Mouse (Mus musculus) WW6 (cell line): ENCODE data around the gene Wbp11.
A peak's percentile ranks its signal among the peaks of the same experiment; 100 is the strongest.

Experiments
- DNase-seq: peaks from one replicate; pipeline ENCODE4 v3.0.0-alpha.2; 2013; ENCODE audit warnings: low read depth, low spot score

Wbp11 gene

DNA sequence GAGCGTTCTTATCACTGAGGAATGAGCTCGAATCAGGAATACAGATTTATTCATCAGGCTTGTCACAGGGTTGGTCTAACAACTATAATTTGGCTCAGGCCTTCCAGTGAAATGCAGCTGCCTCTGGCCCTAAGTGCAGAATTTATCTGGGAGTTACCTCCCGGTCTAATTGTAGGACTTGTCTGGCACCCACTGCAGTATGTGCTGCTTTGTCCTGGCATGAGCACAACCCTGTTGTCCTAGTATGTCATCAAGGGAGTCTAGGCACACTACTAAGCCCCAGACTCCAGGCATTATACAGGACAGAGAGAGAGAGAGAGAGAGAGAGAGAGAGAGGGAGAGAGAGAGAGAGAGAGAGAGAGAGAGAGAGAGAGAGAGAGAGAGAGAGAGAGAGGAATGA is 9.3 kb upstream of the Wbp11 start:
- no peak for DNase-seq

DNA sequence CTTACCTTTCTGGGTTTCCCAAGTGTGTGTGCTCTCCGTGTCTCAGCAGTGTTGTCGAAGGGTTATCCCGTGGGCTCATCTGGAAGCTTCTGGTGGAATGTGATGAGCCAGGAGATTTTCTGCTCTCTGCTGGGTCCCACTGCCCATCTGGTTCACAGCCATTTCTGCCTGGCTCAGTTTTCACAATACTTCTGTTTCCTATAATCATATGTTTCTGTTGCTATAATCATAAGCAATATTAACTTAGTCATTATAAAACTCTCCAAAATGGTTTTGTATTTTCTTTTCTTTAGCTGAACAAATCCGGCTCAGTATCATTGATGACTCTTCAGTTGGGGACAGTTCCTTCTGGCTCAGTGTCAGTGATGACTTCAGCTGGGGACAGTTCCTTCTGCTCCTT is 7.3 kb upstream of the Wbp11 start, which contains the start of gene Smco3:
TSS of gene Smco3 (minus strand) at position 101 of the 400 bp plus-strand sequence.
- DNase-seq, result no peak

DNA sequence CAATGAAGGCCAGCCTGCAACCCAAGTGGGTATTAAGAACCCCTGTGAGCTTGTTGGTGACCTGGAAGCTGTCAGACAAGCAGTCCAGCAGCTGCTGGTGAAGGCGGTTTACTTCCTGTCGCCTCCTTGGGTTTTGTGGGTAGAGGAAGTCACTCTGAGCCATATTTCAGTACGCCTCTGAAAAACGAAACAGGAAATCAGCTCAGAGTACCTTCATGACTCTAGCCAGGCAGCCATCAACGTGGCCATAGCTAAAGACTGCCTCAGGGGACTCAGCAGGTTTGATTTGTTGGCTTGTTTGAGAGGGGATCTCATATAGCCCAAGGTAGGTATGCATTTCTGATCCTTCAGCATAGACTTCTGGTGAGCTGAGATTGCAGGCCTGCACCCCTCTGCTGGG is 3.7 kb upstream of the Wbp11 start:
- no peak for DNase-seq

DNA sequence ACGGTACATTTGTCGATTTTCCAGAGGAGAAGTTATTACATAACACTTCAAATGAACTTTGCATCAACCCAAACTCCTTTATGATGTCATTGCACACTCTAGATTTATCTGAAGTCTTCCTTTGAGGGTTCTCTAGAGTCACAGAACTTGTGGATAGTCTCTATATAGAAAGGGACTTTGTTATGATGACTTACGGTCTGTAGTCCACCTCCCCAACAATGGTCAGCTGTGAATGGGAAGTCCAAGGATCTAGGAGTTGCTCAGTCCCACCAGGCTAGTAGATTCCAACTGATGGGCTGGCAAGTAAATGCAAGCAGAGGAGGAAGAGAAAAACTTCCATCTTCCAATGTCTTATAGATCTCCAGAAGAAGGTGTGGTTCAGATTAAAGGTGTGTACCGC is 648 bp upstream of the Wbp11 start:
- no peak for DNase-seq

DNA sequence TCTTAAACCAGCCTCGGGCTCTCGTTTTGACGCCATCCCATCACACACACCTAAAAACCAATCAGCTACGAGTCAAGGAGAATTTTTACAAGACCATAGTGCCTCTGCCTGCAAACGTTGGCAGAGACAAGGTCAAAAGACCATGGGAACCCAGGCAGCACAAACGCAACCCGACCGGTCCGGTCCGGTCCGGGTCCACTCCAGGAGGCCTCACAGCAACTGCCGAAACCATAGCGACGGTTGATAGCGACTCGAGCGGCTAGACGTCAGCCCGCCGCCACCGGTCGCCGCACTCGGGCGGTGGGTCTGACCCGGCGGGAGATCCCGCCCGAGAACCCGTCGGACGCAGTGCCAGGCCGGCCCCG is 535 bp downstream of the Wbp11 start, which contains the start of gene BC049715:
TSS of gene BC049715 (plus strand) at position 111 of the 365 bp plus-strand sequence.
- DNase-seq, result no peak

DNA sequence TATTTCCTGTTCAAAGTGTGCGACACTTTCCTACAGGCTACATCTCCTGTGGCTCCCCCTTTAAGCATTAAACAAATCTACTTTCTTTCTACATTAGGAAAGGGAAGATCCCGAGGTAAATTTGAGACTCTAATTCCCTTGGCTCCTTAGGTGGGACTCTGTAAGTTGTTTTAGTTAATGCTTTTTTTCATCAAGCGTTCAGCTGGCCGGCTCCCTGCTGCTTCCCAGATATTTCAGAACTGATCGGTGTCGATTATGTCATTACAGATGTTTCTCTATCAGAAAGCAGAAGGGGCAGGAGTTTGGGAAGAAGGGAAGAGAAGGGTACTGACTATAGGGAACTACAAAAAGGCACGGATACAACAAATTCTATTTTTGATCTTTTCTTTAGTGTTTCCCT is 917 bp downstream of the Wbp11 start:
- no peak for DNase-seq

DNA sequence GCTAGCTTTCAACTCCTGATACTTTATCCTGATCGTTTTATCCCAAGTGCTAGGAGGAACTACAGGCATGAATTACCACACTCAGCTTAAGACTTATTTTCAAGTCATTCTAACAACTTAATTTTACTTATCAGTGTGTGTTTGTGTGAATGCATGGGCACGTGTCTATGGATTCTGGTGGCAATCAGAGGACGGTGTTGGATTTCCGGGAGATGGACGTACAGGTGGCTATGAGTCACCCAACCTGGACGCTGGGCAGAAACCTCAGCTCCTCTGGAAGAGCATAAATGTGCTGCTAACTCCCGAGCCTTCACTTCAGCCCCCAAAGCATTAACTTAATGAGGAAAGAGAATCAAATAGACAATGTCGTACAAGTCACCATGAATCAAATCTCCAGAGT is 3.0 kb downstream of the Wbp11 start:
- no peak for DNase-seq

DNA sequence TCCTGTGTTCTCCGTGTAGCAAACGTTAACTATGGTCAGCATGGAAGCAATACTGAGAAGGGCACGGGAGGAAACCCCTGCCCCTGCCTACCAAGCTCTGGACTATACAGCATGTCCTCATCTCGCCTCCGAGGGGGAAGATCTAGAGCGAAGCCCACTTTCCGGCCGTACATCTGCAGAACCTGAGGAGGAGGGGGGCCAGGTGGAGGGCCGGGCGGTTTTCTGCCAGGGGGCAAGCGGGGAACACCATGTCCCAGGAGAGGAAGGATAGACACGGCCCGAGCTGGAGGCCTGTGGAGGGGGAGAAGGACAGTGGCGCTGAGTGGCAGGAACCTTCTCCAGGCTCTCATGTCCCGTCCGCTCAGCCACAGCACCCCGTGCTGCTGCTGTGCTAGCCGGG is 6.9 kb downstream of the Wbp11 start:
- no peak for DNase-seq

DNA sequence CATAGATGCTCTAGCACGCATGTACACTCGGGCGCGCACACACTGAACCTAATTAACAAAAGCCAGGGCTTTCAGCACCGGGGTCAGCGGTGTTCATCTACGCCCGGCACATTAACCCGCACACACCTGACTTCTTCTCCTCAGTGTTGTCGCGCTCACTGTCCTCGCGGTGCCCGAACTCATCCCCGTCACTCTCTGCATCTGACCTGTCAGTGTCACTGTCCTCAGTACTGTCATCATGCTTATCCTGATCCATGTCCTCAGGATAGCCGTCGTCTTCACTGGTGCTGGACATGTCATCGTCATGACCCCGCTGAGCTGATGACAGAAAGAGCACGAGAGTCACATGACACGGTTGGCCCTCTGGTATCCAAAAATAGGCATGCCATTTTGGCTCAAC is 7.7 kb downstream of the Wbp11 start:
- DNase-seq, result no peak

DNA sequence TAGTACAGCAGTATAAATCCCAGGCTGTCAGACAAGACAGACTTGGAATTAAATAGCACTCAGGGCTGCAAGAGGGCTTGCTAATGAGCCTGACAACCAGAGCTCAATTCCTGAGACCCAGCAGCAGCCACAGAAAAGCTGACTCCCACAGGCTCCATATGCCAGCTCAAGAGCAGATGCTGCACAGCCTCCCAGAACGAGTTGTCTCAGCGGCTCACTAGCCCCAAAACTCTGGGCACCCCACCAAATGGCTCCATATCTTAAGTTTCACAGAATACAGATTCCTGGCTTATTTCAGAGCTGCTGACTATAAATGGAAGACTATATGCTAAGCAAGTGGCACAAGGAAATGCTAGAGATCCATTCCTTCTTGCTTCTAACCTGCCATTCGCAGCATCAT is 10.5 kb downstream of the Wbp11 start:
- DNase-seq, result no peak

DNA sequence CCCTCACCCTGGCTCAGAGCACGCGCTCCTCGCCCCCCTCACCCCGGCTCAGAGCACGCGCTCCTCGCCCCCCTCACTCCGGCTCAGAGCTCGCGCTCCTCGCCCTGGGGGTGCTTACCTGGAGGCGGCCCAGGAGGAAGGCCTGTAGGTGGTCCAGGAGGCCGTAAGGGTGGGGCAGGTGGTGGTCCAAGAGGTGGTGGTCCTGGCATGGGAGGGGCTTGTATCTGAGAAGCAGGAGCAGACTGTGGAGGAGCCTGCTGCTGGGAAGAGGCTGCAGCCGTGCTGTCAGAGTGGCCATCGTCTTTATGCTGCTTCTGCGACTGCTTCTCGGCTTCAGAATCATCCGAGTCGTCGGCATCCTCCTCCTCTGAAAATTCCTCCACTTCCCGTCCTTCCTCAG is 11.2 kb downstream of the Wbp11 start:
- DNase-seq, result no peak

DNA sequence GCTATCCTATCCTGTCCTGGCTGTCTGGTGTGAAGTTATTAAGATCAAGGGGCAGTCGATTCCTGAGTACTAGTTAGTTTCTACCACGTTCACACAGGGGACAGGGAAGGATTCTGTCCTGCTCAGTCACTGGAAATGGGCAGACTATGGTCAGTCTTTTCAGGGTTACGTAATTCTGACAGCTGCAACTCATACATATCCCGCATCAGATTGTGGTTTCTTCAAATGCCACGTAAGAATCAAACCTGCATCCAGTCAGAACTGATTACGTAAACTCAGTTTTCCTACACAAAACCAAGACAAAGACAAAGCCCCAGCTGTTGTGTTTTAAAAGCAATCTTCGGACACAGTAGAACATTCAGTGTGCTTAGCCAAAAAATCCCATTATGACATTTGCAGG is 12.7 kb downstream of the Wbp11 start:
- DNase-seq, result no peak

DNA sequence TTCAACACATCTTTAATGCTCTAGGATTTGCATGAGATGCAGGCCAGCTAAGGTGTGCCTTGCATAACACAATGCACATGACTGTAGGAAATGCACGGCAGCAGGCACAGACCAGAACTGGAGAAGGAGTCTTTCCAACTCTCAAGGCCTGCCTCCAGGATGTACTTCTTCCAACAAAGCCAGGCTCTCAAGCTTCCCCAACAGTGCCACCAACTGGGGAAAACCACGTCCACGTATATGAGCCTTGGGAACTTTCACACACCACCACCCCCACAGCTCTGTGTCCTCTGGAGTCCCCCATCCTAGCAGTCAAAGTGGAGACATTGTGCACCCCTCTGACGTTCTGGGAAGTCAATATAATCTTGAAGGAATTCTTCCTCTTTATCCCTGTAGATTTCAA is 14.9 kb downstream of the Wbp11 start:
- DNase-seq, result no peak

DNA sequence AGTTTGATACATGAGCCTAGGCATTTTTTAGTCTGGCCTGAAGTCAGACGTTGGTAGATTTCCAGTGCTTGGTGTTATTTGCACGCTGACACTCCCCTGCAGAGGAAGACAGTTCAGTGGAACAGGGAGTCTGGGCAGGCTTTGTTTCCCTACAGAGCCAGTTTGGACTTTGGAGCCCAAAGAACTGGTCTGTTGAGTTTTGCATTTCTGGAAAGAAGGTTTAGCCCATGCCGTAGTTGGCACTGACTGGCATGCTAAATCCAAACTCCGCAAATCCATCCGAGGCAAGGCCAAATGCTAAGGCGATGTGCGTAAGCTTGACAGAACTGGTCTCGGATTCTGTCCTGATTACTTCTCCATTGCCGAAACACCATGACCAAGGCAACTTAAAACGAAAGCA is 16.8 kb downstream of the Wbp11 start:
- DNase-seq, result no peak

DNA sequence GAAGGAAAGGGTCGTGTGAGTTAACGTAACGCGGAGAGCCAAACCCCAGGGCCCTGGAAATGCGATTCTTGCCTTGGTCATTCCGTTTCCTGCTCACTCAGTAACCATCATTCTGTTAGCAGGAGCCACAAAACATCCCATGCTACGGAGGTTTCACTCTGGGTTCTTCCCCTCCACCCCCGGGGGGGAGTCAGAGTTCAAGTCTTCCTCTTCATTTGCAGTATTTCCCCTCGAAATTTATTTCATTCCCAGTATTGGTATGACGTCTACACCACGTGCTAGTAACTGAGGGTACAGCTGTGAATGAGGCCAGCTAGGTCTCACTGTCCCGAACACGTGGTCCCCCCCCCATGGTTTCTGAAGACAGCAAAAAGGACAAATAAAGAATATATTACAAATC is 18.4 kb downstream of the Wbp11 start:
- no peak for DNase-seq

DNA sequence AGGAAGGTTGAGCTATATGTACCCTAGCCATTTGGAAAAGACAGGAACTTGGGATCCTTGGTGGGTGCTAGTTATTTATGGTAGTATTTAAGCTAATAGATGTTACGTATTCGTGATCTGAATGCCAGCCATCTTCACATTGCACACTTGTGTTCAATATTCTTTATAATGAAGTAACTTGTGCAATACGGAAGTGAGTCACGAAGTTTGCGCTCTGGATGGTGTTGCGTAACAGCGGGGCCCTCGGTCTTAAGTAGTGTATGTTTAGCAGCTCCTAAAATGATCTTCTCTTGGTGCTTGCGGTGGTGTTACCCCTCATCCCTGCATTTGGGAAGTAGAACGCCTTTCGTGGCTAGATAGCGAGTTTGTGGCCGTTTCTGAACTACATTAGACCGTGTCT is 19.0 kb downstream of the Wbp11 start:
- DNase-seq, result no peak

DNA sequence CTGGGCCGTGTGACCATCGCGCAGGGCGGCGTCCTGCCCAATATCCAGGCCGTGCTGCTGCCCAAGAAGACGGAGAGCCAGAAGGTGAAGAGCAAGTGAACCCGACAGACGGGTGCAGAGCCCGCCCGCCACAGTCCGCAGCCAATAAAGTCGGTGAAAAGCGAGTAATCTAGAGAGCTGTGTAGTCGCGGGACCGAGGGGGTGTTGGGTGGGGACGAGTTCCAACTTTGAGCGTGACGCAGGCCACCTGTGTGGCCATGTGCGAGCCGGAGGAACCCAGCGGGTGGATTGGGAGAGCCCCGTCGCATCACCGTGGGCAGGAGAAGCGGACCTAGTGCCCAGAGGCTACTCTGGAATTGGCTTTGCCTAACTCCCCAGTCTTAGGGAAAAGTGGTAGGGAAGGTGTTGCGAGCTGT is 19.4 kb downstream of the Wbp11 start:
- no peak for DNase-seq

DNA sequence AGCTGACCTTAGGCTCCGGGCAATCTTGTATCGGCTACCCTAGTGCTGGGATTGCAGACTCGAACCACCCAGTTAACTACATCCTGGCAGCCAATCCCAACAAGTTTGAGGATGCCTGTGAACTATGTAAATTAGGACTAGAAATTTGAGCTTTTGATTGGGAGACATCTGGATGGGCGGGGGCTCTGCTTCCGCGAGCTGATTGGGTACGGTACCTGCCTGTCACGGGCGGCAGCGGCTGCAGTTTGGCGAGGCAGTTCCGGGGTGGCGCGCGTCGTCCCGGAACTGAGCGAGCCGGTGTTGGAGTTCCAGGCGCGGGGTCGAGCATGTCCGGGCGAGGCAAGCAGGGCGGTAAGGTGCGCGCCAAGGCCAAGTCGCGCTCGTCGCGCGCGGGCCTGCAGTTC is 20.0 kb downstream of the Wbp11 start, which contains the start of gene H2afj:
TSS of gene H2afj (plus strand) at position 231 of the 404 bp plus-strand sequence.
- DNase-seq, result peak; percentile 95

DNA sequence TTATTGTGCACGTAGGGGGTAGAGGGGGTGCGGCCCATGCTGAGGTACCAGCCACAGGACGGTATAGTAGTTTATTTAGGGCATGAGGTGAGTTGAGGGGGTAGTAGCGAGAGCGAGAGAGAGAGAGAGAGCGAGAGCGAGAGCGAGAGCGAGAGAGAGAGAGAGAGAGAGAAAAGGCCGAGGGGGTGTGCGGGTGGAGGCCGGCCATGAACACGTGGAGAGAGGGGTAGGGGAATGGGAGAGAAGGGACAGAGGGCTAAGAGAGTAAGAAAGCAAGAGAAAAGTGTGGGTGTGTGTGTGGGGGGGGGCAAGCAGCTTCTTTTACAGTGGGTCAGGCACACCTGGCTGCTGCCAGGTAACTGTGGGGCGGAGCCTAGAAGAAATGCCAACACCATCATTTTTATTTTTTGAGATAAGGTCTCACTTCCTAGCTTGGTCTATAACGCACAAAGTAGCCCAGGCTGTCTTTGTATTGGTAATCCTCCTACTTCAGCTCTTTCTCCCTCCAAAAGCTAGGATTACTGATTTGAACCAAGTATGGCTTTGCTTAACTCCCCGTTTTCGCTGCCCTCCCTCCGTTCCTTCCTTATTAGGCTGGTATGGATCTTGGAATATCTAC is 20.5 kb downstream of the Wbp11 start:
- no peak for DNase-seq

DNA sequence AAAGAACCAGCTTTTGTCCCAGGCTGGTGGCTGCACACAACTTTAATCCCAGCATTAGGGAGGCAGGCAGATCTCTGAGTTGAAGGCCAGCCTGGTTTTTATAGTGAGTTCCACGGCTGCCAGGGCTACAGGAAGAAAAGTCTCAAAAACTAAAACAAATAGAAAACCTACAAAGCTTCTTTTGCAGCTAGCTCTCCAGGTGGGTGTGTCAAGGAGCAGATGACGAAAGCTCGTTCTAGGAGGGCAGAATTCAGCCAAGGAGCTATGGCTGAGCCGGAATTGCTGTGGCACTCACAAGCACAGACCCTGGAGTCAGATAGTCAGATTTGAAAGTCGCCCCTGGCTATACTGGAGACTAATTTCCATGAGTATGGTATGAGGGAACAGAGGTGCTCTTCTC is 21.2 kb downstream of the Wbp11 start:
- no peak for DNase-seq

DNA sequence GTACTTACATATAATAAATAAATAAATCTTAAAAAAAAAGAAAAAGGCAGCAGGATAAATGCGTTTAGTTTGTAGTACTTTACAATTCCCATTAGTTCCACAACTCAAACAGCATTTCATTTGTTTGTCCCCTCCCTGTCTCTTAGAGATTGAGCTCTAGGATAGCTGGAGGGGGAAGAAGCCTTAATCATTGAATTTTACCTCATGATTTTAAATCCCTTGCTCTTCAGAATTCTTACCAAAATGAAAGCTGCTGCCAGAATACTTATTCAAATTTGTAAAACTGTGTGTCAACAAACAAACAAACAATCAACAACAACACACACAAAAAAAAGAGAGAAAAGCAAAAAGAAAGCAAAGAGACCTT is 22.6 kb downstream of the Wbp11 start:
- DNase-seq, result no peak

DNA sequence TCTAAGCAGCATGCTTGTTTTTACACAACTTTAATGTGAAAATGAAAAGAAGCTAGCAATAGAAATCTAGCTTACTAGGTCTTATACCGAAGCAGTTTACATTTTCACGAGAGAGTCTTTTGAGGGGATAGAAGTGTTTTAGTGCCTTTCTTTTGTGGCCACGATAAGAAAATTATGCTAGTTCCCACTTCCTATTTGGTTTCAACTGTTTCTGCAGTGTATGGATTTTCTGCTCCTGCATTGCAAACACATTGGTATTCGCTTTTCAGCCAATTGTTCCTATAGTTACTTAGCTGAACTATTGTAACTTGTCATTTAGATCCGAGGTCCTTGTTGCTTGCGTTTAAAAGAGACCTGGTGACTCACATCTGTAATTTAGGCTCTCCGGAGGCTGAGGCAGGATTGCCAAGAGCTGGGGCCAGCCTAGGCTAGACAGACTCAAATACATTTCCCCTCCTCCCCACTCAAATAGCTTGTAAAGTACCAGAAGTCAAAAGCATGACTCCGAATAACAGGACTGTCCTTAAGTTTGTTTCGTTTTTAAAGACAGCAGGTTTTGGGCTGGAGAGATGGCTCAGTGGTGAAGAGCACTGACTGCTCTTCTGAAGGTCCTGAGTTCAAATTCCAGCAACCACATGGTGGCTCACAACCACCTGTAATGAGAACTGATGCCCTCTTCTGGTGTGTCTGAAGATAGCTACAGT is 23.2 kb downstream of the Wbp11 start:
- no peak for DNase-seq

DNA sequence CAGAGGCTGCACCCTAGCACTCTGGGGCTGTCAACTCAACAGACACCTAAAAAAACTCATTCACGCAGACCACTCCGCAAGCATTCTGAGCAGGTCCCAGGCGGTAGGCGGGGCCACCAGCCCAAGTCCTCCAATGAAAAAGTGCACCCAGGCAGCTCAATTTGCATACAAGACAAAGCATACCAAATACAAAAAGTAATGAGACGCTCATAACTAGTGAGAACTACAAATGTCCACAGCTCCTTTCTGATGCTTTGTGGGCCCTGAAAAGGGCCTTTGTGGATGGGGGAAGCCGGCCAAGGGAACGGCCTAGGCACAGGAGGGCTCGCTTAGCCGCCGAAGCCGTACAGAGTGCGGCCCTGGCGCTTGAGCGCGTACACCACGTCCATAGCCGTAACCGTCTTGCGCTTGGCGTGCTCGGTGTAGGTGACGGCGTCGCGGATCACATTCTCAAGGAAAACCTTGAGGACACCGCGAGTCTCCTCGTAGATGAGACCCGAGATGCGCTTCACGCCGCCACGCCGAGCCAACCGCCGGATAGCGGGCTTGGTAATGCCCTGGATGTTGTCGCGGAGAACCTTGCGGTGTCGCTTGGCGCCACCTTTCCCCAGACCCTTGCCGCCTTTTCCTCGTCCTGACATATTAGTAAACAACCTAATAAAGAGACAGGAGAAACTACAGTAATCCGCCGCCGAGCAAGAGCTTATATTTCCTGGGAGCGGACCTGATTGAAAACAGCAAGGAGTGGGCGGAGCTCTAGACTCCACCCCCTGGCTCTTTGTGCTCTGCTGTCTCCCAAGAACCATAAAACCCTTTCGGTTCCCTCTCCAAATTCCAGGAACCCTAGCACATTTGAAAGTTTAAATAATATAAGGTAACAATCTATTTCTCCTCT is 24.0 kb downstream of the Wbp11 start, which contains the start of gene Hist4h4:
TSS of gene Hist4h4 (minus strand) at position 677 of the 895 bp plus-strand sequence.
- peak; percentile 90 for DNase-seq
